Mouse (Mus musculus): ENCODE results near the gene Cd200.
"Not testable (repeated sequence)": the region's sequence is repeated elsewhere in the genome, so short reads cannot be mapped to it uniquely, and the experiment has no call there.

The Cd200 gene

DNA sequence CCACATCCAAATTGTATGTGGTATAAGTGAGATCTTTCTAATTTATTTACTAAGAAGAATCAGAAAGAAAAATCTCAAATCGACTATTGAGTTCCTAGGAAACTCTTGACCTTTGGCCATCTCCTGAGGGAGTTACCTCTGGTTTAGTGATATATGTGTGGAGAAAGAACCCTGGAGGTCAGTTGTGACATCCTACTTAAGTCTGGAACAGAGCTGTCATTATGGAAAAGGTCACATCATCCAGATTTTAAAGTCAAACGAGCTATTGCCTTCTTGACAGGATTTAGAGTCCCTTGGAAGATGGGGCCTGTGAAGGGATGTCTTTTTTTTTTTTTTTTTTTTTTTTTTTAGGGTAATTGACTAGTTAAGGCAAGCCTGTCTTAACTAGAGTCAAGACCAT lies 32.0 kb downstream of the Cd200 start:
- DNase-seq, result no peak

DNA sequence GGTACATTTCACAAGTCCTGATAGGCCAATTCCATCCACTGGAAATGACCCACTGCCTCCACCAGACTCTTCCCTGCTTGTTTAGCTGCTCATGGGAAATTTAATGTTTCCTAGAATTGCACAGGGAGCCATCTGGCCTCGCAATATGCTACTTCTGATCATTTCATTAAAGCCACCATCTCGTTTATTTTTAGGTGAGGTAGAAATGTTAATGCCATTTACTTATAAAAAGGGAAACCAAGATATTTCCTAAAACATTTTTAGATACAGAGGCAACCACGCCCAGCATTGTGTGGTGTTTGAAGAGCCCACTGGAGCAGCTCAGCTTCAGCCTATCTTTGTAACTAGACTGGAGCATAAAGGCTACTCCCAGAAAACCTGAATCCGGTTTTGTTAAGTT lies 32.6 kb downstream of the Cd200 start:
- DNase-seq, result no peak

DNA sequence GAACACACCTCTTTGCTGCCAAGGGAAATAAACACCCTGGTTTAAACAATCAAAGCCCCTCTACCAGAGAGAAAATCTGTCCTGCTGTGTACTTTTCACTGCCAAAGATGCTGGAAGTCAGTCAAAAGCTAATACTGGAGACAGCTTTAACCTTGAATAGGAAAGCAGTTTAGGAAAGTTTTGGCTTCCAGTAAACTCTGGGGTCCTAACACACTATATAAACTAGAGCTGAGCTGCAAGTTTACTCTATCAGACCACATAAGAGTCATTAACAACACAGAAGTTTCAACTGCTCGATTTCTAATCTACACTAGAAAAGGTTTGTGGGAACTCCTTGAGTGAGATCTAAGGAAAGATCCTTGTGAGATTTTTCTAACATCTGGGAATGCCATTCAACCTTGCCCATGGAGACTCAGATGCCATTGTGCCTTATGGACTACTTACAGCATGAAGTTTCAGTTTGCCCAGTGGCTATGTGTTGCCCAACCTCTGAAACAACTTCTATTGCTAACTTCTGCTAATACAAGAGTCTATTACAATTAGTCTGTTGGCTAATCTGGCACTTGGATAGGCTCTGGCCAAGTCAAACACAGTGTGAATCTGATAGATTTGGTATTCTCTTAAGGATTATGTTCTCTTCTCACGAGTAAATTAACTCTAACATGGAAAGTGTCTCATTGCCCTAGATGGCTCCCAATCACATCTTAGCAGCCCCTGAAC lies 33.2 kb downstream of the Cd200 start:
- DNase-seq, result no peak

DNA sequence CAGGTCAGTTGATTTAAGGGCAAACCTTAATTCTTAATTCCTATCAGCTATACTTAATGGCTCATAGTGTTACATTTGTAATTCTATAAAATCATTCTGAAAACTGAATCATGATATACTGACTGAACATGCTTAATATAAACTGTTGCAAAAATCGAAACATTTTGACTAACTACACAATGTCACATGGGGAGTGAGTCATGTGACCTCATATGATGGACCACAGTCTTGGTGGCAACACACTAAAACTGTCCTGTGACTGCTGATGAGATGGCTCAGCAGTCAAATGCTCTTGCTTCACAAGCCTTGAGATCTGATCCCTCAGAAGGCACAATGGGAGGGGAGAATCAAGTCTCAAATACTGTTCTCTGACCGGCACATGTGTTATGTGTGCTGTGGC lies 34.8 kb downstream of the Cd200 start:
- DNase-seq, result no peak

DNA sequence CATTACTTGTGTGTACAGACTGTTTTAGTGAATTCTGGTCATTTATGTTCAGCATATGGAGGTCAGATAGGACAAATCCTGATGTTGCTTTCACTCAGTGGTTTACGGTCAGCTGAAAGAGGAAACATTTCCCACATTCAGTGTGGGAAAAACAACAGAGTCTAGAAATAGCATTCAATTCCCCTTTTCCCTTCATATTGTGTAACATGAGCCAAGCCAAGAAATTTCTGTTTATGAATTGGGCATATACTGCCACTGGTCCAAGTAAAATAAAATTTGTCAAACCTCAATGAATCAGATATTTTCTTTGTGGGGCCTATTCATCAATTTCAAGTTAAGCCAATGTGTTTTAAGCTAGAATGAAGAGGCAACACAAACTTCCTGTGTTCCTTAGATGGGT lies 37.8 kb downstream of the Cd200 start:
- no peak for DNase-seq

GRCm38 (mm10) chr16:45369285-45369965 lies 39.4 kb downstream of the Cd200 start:
- no peak for DNase-seq

DNA sequence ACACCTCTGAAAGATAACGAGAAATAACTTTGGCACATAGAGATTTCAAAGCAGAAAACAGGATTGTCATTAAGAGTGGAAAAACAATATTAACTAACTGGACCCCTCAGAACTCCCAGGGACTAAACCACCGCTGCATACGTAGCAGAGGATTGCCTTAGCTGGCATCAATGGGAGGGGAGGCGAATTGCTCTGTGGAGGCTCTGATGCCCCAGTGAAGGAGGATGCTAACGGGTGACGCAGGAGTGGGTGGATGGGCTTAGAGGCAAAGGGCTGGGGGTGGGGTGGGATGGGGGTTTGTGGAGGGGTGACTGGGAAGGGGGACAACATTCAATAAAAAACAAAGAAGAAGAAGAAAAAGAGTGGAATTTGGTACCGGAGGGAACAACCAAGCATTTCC lies 42.7 kb downstream of the Cd200 start:
- DNase-seq, result no peak

- DNase-seq, result no peak
These were observed 43.5 kb downstream of the Cd200 start for GRCm38 (mm10) chr16:45365353-45365752.

GRCm38 (mm10) chr16:45364627-45365026 lies 44.2 kb downstream of the Cd200 start:
- DNase-seq, result no peak

GRCm38 (mm10) chr16:45363480-45364045 lies 45.3 kb downstream of the Cd200 start:
- no peak for DNase-seq

GRCm38 (mm10) chr16:45361450-45361849 lies 47.4 kb downstream of the Cd200 start:
- DNase-seq, result no peak

DNA sequence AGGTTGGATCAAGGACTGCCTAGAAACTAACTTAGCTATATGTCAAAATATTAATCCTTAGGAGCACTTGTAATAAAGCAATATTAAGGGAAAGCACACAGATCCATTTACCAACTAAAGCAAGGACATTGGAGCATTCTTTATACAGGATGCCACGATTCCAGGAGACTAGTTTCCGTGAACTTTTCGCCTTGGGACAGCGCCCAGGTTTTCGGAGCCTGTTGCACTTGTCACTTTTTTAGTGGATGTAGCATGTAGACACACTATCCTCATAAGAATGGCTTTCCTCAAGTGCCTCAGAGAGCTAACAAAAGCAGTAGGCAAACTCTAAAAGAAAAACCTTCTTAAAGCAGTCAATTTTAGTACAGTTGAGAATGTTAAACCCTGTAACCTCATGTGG lies 50.4 kb downstream of the Cd200 start:
- not testable (repeated sequence) for DNase-seq

DNA sequence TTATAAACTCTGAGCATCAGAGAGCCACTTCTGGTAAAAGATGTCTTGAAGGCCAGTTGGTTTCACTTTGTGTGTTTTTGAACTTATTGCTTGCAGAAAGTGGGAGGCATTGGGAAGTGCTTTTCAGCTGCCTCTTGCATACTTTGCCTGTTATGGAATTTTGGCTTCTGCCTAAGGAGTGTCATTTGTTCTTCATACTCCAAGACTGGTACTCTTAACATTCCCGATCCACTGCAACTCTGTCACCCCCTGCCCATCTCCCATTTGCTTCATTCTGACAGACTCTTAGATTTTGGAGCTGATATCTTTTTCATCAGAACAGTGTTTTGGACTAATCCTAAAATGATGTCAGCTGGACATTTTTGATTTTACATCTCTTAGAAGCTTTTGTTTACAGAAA lies 51.7 kb downstream of the Cd200 start:
- no peak for DNase-seq

GRCm38 (mm10) chr16:45352875-45353274 lies 56.0 kb downstream of the Cd200 start:
- no peak for DNase-seq

GRCm38 (mm10) chr16:45350767-45351166 lies 58.1 kb downstream of the Cd200 start:
- no peak for DNase-seq

DNA sequence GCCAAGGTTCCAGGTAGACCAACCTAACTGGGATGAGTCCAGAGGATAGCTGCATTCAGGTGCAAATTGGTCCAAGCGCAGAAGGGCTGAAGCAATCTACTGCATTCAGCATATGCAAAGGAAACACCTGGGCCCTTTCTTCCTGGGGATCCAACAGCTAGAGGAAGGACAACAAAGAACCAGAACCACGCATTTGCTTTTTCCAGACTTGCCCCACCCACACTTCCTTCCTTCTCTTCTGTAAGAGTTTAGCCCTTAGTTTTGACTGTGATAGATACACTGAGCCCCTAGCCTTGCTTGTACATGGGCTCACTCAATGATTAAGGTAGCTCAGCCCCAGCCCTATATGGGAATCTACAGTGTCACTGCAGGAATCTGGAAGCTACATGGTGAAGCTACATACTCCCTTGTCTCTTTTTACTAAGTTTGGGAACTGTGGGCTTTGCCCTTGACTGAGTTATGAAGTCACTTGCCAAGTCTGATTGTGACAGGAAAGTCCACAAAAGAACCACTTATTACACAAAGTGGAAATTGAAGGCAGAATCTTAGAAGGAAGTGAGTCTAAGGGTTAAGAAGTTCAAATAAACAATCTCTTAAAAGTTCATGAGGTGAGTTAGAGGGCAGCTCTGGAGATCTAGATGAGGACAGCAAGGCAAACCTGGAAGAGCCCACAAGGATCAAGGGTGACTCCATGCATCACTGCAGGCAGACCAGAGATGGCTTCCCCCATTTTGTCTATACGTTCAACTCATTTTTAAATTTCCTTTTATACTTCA lies 59.1 kb downstream of the Cd200 start:
- DNase-seq, result no peak

GRCm38 (mm10) chr16:45348238-45348637 lies 60.6 kb downstream of the Cd200 start:
- not testable (repeated sequence) for DNase-seq

DNA sequence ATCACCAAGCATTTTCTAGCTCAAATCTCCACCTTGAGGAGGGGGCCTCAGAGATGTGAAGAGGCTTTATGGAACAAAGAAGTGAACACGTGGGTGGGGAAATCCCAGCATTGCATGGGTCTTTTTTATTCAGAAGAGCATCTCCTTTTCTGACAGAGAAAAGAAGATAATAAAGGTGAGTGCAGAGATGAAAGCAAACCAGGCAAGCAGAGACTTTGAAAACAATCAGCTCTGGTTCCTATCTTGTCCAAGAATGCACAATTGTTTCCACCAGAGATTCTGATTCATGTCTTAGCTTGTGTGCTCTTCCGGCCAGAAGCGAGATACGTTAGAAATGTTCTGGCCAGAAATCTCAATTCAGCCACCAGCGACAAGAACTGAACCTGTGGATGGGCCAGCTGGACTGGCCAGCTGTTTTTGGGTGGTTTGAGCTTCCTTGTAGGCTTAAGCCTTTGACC lies 61.9 kb downstream of the Cd200 start:
- DNase-seq, result no peak

- DNase-seq, result no peak
These were observed 62.5 kb downstream of the Cd200 start for GRCm38 (mm10) chr16:45346367-45346766.

DNA sequence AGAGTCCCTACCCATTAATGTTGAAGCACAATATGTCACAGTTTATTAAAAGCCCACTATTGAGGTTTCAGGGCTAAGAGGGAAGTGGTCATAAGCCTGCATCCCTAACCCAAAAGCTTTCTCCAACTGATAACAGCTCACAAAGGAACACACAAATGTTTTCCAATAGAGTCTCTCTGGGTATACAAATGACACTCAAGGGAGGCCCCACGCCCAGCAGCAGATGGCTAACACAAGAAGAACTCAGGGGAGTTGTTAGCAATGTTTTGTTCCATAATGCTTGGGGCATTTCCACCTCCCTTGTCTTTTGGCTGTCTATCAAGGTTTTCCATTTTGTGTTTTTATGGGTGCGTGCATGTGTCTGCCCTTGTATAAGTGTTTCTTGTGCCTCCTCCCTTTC lies 64.0 kb downstream of the Cd200 start:
- no peak for DNase-seq

DNA sequence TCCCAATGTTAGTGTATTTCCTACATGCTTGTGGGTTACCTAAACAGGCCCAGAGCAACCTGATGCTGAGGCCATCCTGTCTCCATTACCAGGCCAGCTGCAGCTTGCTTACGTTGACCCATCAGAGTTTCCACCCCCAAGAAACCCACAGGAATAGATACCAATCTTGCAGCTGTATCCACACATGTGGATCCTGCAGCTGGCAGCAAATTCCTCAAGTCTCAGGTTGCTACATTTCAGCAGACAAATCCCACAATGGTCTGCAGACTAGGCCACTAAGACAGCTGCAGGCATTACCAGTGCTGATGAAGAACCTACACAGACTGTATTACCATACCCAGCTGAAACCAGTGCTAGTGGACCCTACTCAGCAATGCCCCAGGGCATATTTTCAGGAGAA lies 72.4 kb downstream of the Cd200 start:
- no peak for DNase-seq

DNA sequence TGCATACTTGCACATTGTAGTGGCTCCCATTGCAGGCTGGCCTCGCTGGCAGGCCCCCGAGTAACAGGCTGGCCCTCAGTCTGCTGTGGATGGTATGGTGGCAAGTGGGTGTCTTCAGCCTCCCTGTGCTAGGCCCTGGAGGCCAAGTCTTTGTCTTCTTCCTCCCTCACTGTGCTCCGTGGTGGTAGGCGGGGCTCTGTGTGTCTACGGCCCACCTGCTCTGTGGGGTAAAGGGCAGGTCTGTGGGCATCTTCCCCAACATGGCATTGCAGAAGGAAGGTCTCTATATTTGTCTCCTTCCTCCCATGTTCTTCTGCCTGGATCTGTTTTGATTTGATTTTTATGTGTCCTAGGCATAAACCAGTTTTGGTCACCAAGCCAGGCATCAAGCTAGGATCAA lies 74.0 kb downstream of the Cd200 start:
- DNase-seq, result no peak

DNA sequence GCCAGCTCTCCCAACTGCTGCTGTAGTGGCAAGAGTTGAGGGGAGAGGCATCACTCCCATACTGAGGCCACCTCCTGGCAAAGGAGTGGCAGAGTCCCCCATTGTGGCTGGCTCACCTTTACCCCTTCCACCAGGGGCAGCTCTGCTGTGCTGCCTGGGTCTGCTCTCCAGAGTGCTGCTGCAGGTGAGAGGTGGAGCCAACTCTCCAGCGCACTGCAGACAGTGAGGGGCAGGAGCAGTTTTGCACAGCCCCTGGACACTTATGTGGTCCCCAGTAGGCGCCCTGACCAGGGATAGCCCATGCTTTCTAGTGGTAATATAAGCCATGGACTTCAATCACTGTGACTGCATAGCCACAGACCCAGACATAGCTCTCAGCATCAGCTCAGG lies 74.5 kb downstream of the Cd200 start:
- DNase-seq, result no peak

Data from cerebellum, adult 9-11 months (tissue).